Mouse (Mus musculus): ENCODE data around the gene Gm20662.

GRCm38 (mm10) chr9:107950460-107951355 lies 45.4 kb upstream of the Gm20662 start:
- peak; percentile 67 for TF ChIP-seq GATA1 (IDR thresholded peaks at IDR 0.05; ENCODE audit: low read length)
- TF ChIP-seq TAL1 (IDR thresholded peaks at IDR 0.05; ENCODE audit: low read length): no peak

All from erythroblast, embryonic 14.5 days (primary cell).